Mouse (Mus musculus): ENCODE results near the gene Pcyt1a.
"Not testable (repeated sequence)": the region's sequence is repeated elsewhere in the genome, so short reads cannot be mapped to it uniquely, and the experiment has no call there.

The Pcyt1a gene

DNA sequence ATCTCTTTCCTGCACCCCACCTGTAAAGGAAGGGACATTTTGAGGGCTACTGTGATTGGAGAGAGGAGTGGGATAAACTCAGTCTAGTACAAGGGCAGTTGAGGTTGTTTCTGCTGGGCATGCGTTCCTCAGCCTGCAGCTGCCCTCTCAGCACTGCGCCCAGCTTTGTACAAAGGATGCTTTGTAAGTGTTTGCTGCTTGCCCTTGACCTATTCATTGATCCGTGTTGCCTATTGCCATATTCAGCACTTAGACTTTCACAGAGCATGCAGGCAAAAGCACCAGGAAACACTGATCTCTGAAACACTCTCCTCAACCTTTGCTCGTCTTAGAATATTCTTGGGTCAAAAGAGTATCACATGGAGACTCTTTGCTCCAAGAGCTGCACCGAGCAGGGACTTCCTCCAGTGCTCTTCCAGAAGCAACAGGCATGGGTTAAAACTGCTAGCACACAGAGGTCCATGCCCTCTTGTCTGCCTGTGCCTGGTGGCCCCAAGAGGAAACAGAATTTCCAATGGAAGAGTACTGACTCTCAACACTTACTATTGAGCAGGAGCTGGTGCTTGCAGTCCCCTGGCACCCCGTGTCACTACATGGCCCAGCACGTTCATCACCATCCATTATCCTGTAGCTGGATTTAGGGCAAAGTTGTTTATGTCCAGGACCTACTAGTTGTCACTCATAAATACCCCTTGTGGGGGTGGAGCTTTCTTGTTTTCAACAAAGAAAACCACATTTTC lies 41.7 kb downstream of the Pcyt1a start:
- no peak for DNase-seq (ENCODE audit: low spot score in 2 of 2)

DNA sequence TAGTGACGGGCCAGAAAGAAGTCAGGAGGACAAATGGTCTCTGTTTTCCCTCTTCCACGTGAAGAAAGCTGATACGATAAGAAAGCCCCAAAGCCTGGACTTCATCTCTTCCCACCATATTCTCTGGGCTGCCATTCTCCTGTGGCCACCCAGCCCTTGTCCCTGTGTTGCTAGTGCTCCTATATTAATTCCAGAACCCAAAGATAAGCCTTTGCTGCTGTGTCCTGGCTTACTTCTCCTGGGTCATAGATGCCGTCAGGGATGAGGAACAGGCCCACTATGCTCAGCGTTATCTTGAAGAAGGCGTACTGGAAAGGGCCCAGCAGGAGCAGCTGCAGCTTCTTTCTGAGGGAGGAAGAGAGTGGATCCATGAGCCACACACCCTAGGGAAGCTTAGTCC lies 46.6 kb downstream of the Pcyt1a start:
- no peak for DNase-seq (ENCODE audit: low spot score in 2 of 2)

DNA sequence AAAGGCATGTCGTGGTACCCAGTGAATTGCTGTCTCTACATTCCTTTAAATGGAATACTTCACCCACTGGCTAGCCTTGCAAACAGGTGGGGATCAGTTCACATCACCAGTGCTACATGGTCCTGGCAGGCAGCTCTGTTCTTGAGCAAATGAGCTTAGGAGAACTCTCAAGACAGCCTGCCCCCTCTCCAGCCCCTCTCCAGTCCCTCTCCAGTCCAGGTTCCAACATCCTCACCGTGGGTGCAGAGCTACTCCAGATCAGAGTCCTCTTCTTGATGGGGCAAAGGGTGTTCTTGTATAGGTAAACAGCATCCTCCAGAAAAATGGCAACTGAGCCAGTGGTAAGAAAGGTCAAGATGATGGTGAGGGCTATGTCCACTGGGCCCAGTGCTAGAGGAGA lies 48.7 kb downstream of the Pcyt1a start:
- no peak for DNase-seq (ENCODE audit: low spot score in 2 of 2)

DNA sequence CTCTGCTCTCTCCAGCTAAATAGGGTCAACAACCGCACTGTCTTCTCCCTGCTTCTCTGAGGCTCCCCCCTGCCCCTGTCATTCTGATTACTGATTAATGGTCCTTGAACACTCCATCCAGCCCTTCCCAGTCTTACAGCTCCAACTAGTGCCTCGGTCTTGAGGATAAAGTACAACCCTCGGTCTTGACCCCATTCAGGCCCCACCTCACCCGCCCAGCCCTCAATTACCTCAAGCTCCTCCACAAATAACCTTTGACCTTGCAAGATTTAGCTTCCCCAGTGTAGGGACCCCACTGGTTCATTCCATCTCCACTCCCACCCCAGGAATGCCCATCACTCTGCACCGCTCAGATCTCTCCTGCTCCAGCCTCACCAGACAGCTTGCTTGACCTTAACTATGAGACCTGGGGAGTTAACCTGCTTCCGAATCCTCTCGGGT lies 53.7 kb downstream of the Pcyt1a start:
- no peak for DNase-seq (ENCODE audit: low spot score in 2 of 2)

DNA sequence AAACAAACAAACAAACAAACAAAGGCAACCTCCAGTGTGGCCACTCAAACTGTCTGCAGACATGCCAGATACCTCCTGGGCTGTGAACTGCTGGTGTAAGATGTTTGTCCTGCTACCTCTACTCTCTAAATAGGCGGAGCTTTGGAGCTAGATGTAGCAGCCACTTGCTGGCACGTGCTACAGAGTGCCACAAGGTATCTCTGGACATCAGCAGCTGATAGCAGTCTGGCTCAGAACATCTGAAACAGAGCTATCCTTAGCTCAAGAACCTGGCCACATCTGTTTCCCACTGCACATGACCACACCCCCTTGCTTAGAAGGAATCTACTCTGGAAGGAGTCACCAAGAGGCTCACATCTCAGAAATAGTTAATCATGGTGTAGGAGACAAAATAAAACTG lies 54.5 kb downstream of the Pcyt1a start:
- DNase-seq (ENCODE audit: low spot score in 2 of 2): no peak

DNA sequence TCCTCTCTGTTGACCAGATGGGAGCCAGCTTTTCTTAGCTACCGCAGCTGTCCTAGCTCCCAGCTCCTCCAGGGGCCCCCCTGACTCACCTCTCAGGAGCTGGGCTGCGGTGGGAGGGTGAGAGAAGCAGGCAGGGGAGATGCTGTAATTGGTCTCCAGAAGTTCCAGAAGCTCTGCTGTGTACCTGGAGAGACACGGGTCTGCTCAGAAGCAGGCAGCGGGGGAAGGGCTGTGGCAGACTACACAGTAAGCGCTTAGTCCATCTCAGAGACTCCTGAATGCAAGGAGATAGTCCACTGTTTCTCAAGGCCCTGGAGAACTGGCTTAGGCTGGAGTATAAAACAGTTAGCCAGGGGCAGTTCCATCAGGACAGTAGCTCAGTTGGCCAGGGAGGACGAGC lies 55.3 kb downstream of the Pcyt1a start:
- DNase-seq (ENCODE audit: low spot score in 2 of 2): no peak

DNA sequence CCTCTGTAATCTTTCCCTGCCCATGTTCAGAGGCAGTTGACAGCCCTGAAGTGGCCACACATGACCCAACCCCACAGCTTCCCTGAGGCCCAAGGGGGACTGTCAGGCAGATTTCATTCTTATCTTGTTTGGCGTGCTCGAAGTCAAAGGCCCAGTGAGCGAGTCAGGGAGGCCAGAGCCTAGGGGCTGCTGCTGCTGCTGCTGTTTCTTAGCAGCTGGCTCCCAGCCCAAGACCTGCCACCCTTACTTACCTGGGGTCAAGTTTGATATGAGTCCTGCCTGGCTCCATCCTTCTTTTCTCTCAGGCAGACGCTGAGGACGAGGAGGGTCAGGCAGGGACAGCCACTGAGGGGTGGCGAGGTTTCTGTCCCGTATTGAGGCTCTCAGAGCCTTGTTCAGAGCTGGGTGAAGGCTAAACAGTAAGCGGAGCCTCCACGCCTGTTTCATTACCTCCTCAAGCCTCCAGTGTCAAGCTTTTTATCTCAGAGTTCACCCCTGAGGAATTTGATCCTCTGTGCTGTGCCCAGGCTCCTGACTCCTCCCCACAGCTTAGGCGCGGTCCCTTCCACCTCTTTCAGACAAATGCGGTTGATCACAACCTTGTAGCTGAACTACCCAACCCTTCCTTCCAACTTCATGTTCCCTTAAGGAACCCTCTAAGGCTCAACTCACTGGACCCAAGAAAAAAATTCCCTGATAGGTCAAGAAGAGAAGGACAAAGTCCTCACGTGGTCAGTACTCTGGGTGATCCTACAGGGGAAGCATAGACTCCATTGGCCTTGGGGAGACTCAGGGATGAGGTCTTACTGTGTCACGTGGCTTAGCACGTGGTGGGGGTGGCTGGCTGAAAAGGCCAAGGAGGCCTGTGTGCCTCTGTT lies 56.8 kb downstream of the Pcyt1a start, which contains the start of gene Slc51a:
Gene Slc51a, minus strand, starts transcription at position 646 of the 878 bp plus-strand sequence.
- DNase-seq (ENCODE audit: low spot score in 2 of 2): no peak

DNA sequence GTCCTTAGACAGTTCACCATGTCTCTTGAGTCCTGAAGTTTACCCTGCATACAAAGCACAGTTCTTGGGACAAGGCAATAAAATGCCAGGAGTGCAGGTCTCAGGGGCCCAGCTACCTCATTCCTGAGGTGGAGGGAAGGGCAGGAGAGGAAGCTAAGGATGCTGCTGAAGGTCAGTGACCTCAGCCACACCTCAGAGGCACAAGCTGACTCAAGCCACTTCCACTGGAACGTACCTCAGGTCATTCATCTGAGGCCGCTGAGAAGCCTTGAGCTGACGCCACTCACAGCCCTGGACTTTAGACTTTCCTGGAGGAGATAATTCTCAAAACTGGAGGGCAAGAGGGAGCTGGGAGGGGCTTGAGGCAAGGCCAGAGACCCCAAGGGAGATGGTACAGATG lies 58.2 kb downstream of the Pcyt1a start:
- DNase-seq (ENCODE audit: low spot score in 2 of 2): no peak

DNA sequence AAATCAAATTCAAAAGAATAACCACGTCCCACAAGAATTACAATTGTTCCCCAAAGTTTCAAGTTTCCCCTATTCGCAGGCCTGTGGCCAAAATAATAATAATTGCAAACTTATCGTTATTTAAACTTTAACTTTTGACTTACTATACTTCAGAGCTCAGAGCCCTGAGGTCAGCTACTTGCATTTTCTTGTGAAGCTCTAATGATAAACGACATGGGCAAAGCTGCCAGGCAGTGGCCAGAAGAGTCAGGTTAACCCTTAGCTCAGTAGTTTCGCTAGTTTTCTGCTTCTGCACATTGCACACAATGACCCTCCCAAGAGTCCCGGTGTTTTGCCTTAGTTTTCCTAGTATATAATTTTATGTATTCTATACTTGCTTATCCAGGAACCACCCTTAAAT lies 63.6 kb downstream of the Pcyt1a start:
- DNase-seq (ENCODE audit: low spot score in 2 of 2): not testable (repeated sequence)

DNA sequence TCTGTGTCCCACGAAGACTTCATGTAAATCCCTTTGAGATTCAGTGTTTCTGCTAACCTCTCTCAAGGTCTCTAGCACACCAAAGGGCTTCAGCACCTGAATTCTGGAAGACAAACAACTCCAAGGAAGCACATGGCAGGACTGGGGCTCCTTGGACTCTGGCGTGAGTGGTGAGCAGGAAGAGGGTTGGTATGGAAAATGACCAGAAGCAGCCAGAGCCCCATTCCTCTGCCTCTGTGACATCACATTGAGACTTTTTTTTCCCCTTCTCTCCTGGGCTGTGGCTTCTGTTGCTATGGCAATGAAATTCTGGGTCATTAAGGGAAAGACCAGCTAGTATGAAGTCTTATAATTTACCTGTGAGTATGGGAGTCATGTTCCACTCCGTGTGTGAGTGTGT lies 65.2 kb downstream of the Pcyt1a start, which contains the start of gene Zdhhc19:
Gene Zdhhc19, plus strand, starts transcription at position 301 of the 400 bp plus-strand sequence.
- DNase-seq (ENCODE audit: low spot score in 2 of 2): no peak

DNA sequence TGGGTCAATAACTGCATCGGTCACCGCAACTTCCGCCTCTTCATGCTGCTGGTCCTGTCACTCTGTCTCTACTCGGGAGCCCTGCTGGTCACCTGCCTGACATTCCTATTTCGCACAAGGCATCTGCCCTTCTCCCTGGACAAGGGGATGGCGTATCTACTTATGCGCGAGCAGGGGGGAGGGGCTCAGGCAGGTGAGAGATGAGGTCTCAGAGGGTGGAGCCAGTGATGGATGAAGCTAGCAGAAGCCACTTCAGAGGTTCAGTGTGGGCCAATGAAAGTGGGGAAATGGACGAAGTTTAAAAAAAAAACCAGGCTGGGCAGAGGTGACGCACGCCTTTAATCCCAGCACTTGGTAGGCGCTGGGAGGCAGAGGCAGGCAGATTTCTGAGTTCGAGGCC lies 68.3 kb downstream of the Pcyt1a start:
- DNase-seq (ENCODE audit: low spot score in 2 of 2): no peak

DNA sequence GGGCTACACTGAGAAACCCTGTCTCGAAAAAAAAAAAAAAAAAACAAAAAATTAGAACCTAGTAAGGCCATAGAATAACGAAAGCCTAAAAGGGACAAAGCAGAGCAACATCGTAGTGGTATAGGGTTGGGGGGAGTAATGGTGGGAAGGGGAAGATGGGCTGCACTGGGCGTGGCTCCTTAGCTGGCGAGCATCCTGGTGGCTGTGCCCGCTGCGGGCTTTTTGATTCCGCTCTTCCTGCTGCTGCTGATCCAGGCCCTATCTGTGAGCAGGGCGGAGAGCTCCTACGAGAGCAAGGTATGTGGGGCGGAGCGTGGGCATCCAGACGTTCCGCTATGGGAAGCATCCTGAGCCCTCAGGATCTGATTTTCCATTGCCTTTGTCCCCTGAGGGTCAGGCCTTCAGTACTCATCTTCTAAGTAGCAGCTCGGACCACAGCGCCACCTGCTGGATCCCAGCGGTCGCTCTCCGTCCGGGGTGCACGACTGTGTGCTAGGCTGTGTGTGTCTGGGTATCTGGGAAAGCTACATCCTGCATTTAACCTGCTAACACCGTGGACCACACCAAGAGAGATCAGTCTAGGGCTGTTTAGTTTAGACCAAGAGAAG lies 68.8 kb downstream of the Pcyt1a start:
- peak; percentile 65 to 82 for DNase-seq (ENCODE audit: low spot score in 2 of 2)

DNA sequence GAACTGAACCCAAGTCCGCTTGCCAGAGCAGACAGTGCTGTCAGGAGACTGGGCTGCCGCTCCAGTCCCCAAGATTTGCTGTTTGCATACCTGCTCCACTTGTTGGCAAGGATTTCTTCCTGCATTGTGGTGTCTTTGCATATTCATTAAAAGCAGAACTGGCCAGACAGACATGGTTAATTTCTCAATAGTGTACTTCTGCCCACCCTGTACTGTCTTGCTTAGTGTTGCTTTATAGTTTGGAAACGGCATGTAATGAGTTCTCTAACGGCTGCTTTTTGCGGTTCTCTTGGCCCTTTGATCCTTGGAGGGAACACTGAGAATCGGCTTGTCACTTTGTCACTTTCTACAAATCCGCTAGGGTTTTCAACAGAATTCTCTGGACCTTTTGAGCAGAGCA lies 70.7 kb downstream of the Pcyt1a start:
- DNase-seq (ENCODE audit: low spot score in 2 of 2): no peak

DNA sequence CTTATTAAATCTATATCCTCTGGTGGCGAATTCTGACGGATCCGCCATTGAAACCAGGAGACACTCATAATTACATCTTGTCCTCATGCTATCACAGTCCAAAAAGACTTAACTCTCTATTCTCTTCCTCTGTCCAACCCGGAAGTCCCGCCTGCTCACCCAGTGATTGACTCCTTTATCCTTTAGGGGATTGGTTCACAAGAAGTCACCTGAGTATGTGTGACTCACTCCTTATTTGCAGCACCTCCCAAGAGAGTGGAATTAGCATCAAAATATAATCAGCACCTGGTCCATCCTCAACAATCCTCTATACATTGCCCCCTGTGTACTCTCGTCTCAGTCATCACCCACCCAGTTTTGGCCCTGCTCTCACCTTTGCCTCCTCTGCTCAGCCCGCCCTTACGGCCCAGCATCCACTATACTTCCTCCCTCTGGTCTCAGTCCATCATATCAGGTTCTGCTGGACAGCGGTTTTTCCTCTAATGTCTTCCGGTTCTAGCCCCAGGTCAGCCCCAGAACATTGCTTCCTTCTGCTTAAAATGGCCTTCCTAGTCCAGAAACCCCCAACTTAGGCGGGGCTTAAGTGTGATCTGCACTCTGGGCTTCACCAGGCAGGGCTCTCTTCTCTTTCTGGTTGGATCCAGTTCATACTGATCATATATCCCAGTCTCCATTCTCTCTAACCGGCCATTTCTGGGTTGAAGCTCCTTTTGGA lies 72.1 kb downstream of the Pcyt1a start:
- DNase-seq (ENCODE audit: low spot score in 2 of 2): no peak

DNA sequence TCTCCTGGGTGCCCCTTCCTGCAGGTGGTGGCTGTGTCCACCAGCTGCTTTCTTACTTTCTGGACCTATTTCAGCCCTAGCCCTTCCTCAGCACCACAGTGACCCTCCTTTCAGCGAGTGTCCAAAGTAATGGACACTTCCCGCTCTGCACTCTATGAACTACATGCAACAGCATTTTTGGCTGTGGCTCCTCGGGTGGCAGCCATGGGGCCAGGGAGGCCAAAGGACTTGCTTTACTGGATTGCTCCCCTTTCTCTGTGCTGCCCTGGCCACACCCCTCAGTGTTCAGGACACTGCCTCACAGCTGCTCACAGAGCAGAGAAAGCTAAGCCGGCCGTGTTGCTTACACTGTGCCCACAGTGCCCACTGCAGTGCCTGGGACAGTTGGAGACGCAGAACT lies 72.9 kb downstream of the Pcyt1a start:
- DNase-seq (ENCODE audit: low spot score in 2 of 2): no peak

DNA sequence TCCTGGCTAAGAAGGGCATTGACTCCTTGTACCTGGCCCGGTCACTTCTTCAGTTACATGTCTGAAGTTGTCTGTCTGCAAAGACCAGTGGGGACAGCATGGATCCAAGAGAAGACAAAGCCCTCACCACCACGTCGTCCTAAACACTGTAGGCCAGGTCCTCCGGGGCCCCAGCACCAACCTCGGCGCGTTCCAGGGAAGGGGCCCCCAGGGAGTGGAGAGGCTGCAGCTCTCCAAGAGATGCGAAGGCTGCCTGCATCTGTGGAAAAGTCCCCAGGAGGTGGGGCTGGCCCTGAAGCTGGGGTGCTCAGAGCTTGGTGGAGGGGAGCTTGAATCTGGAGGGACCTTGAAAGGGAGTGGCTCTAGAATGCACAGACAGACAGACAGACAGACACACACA lies 75.6 kb downstream of the Pcyt1a start:
- DNase-seq (ENCODE audit: low spot score in 2 of 2): no peak

DNA sequence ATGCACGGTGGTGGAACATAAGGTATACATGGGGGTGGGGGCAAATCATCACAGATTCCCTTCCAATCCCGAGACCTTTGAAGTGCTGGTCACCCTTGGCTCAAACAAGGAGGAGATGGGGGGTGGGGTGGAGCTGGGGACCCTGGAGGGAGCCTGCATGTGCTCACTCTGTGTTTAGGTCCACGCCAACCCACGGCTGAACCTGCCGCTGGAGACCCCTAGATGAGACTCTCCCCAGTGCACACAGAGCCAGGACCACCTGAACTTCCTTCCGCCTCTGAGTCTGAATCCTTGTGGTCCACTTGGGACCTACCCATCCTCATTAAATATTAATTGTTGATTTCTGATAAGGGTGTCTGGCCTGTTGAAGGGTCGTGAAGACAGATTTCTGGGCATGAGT lies 76.1 kb downstream of the Pcyt1a start:
- DNase-seq (ENCODE audit: low spot score in 2 of 2): no peak

DNA sequence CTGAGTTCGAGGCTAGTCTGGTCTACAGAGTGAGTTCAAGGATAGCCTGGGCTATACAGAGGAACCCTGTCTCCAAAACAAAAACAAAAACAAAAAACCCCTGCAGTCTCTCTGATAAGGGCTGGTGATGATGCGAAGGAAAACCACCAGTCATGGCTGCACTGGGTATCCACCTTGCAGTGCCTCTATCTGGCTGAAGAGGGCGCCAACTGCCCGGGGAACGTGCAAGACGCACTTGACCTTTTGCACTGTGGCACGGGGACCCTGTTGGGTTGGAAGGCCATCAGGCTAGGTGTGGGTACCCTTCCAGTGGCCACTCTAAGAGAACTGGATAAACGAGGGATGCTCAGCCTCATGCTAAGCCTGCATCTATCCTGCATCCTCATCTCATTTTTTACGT lies 76.7 kb downstream of the Pcyt1a start:
- DNase-seq (ENCODE audit: low spot score in 2 of 2): no peak

DNA sequence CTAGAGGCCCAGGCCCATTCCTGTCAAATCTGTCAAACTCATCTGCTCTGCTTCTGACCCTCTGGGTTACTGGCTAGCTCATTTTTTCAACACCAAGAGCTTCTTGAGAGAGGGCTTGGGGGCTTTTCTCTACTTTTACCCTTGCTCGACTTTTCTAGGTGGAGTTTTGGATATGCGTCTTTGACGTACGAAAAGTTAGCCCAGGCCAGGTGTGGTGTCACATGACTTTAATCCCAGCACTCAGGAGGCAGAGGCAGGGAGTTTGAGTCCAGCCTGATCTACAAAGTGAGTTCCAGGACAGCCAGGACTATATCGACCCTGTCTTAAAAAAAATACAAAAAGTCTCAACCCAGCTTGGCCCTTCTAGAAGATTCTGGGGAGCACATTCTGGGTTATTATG lies 77.3 kb downstream of the Pcyt1a start:
- DNase-seq (ENCODE audit: low spot score in 2 of 2): no peak

DNA sequence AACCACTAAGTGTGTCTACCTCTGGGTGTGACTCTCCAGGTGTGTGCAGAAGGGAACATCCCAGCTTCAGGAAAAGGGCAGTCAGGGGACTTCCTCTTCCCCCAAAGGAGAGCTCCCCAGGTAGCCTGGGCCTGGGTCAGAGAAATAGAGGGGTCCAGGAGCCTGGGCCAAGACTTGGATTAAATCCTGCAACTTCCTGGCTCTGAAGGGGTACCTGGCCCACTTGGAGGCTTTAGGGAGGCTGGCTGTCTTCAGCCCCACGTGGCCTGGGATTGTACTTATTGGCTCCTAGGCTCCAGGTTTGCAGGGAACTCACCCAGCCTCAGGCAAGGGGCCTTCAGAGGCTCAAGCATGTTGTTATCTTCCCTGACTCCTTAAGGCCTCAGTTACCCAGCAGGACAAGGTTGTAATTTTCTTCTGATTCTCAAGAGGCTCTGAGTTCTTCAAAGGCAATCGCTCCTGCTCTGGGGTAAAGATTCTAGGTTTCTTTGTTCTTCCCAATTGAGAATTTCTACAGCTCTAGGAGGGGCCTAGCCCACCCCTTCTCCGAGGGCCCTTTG lies 77.9 kb downstream of the Pcyt1a start:
- no peak for DNase-seq (ENCODE audit: low spot score in 2 of 2)
